Mouse (Mus musculus): ENCODE results near the gene Ppil6.

DNA sequence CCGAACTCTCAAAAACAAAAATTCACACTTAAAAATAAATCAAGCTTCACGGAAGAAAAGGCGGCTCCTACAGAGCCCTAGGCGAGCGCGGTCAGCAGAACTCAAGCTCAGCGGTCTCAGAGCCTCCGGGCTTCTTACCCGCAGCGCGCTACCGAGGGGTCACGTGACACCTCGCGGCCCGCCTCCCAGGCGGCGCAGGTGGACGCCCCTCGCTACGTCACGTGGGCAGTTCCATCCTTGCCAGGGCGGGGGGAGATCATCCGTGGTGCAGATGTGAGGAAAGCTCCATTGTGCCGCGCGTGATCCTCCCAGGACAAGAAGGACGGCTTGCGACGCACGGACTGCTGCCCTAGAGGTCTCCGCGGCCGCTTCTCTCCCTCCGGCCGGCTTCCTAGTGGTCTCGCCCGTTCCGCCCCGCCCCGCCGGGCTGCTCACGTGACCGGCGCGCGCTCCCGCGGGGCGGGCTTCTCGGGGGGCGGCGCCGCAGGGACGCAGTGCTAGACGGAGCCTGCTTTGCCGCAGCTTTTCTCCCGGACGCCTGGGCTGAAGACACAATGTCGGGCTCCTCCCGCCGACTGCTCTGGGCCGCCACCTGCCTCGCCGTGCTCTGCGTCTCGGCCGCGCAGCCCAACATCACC, 28.9 kb downstream of the Ppil6 start, which contains the start of gene Cd164:
- no peak for TF ChIP-seq CTCF (IDR thresholded peaks at IDR 0.05; ENCODE audit: extremely low read depth, insufficient read depth, insufficient read length, insufficient replicate concordance)
- TF ChIP-seq POLR2A (IDR thresholded peaks at IDR 0.05; ENCODE audit: low read depth, low read length): peak; percentile 98
